ENCODE assay signal across 16 mouse cellular contexts in genomic region chr10:94225026-94225750, GRCm38 (mm10). TPM values are rescaled to one million over a fixed set of nuclear protein-coding genes. Genes with fewer than 3 reads are reported as not detected.
DNase-seq lines count a peak whose midpoint lies in the region; ATAC-seq and TF ChIP-seq lines count a peak whose summit lies in the region.
"Had no signal": no experiment of that assay in that cellular context is flagged by ENCODE, and none has a peak within 500 bp of the region (broad histone marks: within the 10 kb centered on the region; RNA-seq: fewer than 3 reads in every experiment).

No protein-coding gene starts in this region.

- peaks cover 5% of the 10 kb centered on the region; the same call in 1 of the 2 replicates for H3K36me3 ChIP-seq in forebrain, postnatal 0 days (ENCODE audit: insufficient read depth)
- H3K36me3 ChIP-seq in forebrain, embryonic 10.5 days (replicated peaks), result peaks cover 20% of the 10 kb centered on the region
- peaks cover 9% of the 10 kb centered on the region for H3K36me3 ChIP-seq in lung, embryonic 14.5 days (ENCODE audit: insufficient read depth)

- H3K4me2 ChIP-seq in forebrain, postnatal 0 days (ENCODE audit: low read depth), result no peak overlapping the region
- no peak overlapping the region for H3K4me2 ChIP-seq in lung, embryonic 14.5 days
- H3K4me2 ChIP-seq: embryonic facial prominence, embryonic 13.5 days; heart, embryonic 12.5 days; liver, embryonic 13.5 days; neural tube, embryonic 13.5 days had no signal

- WGBS in forebrain, postnatal 0 days, result 85% methylated on average over 6 of the region's 6 CpGs
- WGBS in forebrain, embryonic 10.5 days, result 81% methylated on average over 6 of the region's 6 CpGs
- WGBS in lung, embryonic 14.5 days, result 74% methylated on average over 6 of the region's 6 CpGs

- H3K4me3 ChIP-seq in forebrain, postnatal 0 days (ENCODE audit: low read depth, low read length), result no peak overlapping the region
- no peak overlapping the region for H3K4me3 ChIP-seq in forebrain, embryonic 10.5 days
- H3K4me3 ChIP-seq in lung, embryonic 14.5 days (ENCODE audit: low read depth, low read length), result no peak overlapping the region
- H3K4me3 ChIP-seq: embryonic facial prominence, embryonic 13.5 days; heart, embryonic 12.5 days; liver, embryonic 13.5 days; midbrain, embryonic 10.5 days; neural tube, embryonic 13.5 days had no signal

- no peaks in the 10 kb centered on the region for H3K4me1 ChIP-seq in forebrain, postnatal 0 days (ENCODE audit: insufficient read depth)
- peaks cover 4% of the 10 kb centered on the region for H3K4me1 ChIP-seq in forebrain, embryonic 10.5 days
- no peaks in the 10 kb centered on the region for H3K4me1 ChIP-seq in lung, embryonic 14.5 days (ENCODE audit: insufficient read depth)
- H3K4me1 ChIP-seq: embryonic facial prominence, embryonic 13.5 days; liver, embryonic 13.5 days had no signal

- peak; percentile 18; the same call in 1 of the 2 replicates for ATAC-seq in forebrain, postnatal 0 days
- no peak for ATAC-seq in lung, embryonic 14.5 days (ENCODE audit: insufficient read depth)
- ATAC-seq: activated CD4-positive, CD25-positive, alpha-beta regulatory T cell, adult 4 months had no signal

- H3K27ac ChIP-seq in forebrain, postnatal 0 days (ENCODE audit: low read depth, low read length), result no peak overlapping the region
- no peak overlapping the region for H3K27ac ChIP-seq in forebrain, embryonic 10.5 days
- no peak overlapping the region for H3K27ac ChIP-seq in lung, embryonic 14.5 days (ENCODE audit: low read depth)
- H3K27ac ChIP-seq: embryonic facial prominence, embryonic 13.5 days; liver, embryonic 13.5 days; midbrain, embryonic 10.5 days; neural tube, embryonic 13.5 days had no signal

- peak; percentile 18 for DNase-seq in forebrain, postnatal 0 days
- no peak for DNase-seq in forebrain, embryonic 10.5 days (ENCODE audit: extremely low spot score, low spot score)
- peak; percentile 28 for DNase-seq in lung, embryonic 14.5 days
- no peak for DNase-seq in lung, postnatal 36 days
- peak; percentile 41 for DNase-seq in brain, adult 2 months (ENCODE audit: low read depth, low spot score)
- DNase-seq in thymus, postnatal 0 days (ENCODE audit: low spot score), result peak; percentile 38
- DNase-seq in cerebellum, adult 11-12 months, result no peak
- DNase-seq in left cerebral cortex, adult 8-10 months (ENCODE audit: low spot score in 2 of 2), result no peak
- DNase-seq: layer of hippocampus, adult 9-11 months; liver, embryonic 13.5 days; spleen, adult 18-20 months had no signal

- H3K9ac ChIP-seq in forebrain, postnatal 0 days, result no peak overlapping the region
- H3K9ac ChIP-seq in lung, embryonic 14.5 days, result no peak overlapping the region
- H3K9ac ChIP-seq: embryonic facial prominence, embryonic 13.5 days; heart, embryonic 12.5 days; liver, embryonic 13.5 days; neural tube, embryonic 13.5 days had no signal

- H3K9me3 ChIP-seq in forebrain, postnatal 0 days (ENCODE audit: low read length), result no peaks in the 10 kb centered on the region
- no peaks in the 10 kb centered on the region; the same call in 1 of the 2 replicates for H3K9me3 ChIP-seq in forebrain, embryonic 10.5 days
- H3K9me3 ChIP-seq in lung, embryonic 14.5 days (ENCODE audit: low read depth, low read length), result no peaks in the 10 kb centered on the region
- H3K9me3 ChIP-seq: embryonic facial prominence, embryonic 13.5 days; heart, embryonic 12.5 days; liver, embryonic 13.5 days had no signal

- H3K27me3 ChIP-seq in forebrain, postnatal 0 days (ENCODE audit: insufficient read depth, low read length), result no peaks in the 10 kb centered on the region
- H3K27me3 ChIP-seq in forebrain, embryonic 10.5 days (ENCODE audit: poor library complexity, severe bottlenecking), result no peaks in the 10 kb centered on the region
- H3K27me3 ChIP-seq in lung, embryonic 14.5 days (ENCODE audit: insufficient read depth, low read length), result no peaks in the 10 kb centered on the region
- H3K27me3 ChIP-seq: embryonic facial prominence, embryonic 13.5 days; heart, embryonic 12.5 days; liver, embryonic 13.5 days; neural tube, embryonic 13.5 days had no signal

- peak; percentile 48; the same call in 1 of the 2 replicates for TF ChIP-seq CTCF in forebrain, postnatal 0 days (IDR thresholded peaks at IDR 0.05; ENCODE audit: low read depth)
- peak; percentile 48 for TF ChIP-seq CTCF in lung, embryonic 14.5 days (IDR thresholded peaks at IDR 0.05; ENCODE audit: low read depth)

RNA-seq across cellular contexts. Expression of gene Ndufa12, which starts 26.7 kb away (rescaled TPM):
- total RNA-seq in forebrain, postnatal 0 days (2014; rRNA removed), result 219 and 220 TPM in 2 replicates
- 483 and 610 TPM in 2 replicates for polyA plus RNA-seq in forebrain, postnatal 0 days (2015; fragmentation: Nextera tagmentation; extraction: Ambion mirVana)
- polyA plus RNA-seq in forebrain, embryonic 10.5 days (2016; fragmentation: Nextera tagmentation; extraction: Ambion mirVana), result 575 and 590 TPM in 2 replicates
- 420 and 423 TPM in 2 replicates for polyA plus RNA-seq in lung, embryonic 14.5 days (2014; fragmentation: Nextera tagmentation; extraction: Ambion mirVana)
- polyA plus RNA-seq in thymus, postnatal 0 days (2015; fragmentation: Nextera tagmentation; extraction: Ambion mirVana), result 436 and 485 TPM in 2 replicates
- 100 to 1,000 TPM; 212 to 250 (median 232) TPM for total RNA-seq in left cerebral cortex, adult 8-10 months (2022)

Comparison
In these comparisons a context has a peak if more than half of its experiments do, and no peak if none do; other contexts are left out.
1. DNase-seq: peak in forebrain, postnatal 0 days (single experiment), lung, embryonic 14.5 days (single experiment), brain, adult 2 months (single experiment) and thymus, postnatal 0 days (single experiment); none in forebrain, embryonic 10.5 days (single experiment), lung, postnatal 36 days (single experiment), cerebellum, adult 11-12 months (single experiment) and left cerebral cortex, adult 8-10 months (0 of 2).